Mouse (Mus musculus): ENCODE measurements around the gene Btg4.

The Btg4 gene

DNA sequence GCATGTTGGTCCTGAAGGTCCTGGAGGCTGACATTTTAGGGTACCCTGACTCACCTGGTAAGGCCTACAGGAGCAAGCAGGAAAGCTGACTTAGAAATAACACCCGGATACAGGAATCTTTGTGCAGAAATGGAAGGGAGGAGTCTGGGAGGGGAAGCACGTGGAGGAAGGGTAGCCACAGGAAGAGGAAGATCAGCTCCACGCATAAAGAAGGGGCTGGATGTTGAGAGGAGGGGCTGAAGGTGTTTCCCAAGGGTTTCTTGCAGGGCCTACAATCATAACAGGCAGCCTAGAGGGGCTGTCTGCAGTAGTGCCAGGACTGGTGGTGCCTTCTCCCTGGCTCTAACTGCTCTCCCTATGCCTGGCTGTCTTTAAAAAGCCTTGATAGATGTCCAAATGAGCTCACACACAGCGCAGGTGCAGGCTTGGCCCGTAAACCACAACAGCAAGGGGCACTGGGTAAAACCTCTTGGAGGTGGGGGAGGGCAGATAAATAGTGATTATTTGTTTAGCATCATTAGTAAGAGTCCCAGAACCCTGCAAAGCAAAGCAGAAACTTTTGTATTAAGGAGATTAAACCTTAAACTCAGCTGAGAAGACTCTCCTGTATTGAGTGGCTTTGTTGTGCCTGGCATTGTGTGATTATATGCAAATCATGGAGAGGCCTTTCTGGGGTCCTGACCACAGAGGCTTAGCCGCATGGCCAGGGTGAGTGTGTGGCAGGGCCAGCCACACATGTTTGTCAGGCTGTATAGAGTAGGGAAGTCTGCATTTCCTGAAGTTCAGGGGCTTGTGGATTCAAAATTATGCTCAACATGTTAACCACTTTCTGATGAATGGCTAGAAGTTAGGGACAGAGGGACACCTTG lies 104.8 kb downstream of the Btg4 start, which contains the start of gene Gm32742:
Gene Gm32742, minus strand, starts transcription at position 206 of the 869 bp plus-strand sequence.
- DNase-seq (ENCODE audit: low spot score) = no peak

DNA sequence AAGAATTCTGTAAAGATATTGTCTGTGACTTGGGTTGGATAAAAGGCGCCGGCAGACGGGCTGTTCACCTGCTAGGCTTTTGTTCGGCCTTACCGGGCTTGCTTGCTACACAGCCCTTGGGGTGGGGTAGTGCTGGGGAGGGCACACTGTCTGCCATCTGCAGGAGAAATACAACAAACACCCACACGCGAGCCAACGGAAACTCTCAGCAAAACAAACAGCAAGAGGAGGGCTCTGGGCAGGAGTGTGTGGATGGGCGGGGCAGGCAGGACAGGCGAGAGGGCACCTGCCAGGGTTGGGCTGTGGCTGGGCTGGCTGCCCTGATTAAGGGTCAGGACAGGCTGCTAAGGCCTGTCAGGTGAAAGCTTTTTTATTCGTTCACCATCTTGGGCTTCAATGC lies 107.3 kb downstream of the Btg4 start:
- DNase-seq (ENCODE audit: low spot score) = no peak

DNA sequence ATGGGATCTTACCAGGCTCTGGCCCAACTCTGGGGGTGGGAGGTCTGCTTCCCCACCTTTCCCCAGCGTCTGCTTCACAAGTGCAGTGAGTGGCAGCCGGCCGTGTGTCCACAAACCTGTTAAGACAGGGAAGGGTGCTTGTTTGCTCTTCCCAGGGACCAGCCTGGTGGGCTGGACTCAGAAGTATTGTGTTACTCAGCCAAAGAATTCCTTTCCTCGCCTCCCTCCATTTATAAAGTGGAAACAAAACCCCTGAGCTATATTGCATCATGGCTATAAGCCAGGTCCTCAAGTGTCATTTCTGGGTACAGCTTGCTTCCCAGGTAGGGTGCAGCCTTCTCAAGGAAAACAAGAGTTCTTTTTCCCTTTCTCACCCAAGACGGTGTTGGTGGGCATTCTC lies 108.0 kb downstream of the Btg4 start:
- DNase-seq (ENCODE audit: low spot score) = no peak

DNA sequence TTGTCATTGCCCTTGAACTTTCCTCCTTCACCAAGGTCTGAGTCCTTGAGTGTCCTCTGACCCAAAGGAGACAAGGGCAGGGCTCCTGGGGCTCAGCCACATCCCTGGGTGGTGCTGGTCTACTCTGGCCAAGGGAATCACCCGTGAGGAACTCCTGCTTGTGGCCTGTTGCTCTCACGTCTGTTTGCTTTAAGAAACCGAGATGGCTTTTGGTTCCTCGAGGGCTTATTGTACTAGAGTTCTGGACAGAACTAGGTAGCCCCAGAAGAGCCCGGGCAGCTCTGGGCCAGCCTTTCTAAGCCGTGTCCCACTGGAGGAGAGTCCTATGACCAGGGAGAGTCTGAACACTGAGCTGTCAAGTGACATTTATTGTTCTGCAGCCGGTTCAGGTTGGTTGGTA lies 108.4 kb downstream of the Btg4 start:
- DNase-seq (ENCODE audit: low spot score) = no peak

All from spleen, adult 12 weeks (tissue).